Mouse (Mus musculus): Measurements from ENCODE around the gene Sstr3.
A peak's percentile ranks its signal among the peaks of the same experiment; 100 is the strongest.

Sstr3 gene

GRCm38 (mm10) chr15:78530141-78530540 lies 14.3 kb downstream of the Sstr3 start:
- no peak for DNase-seq

GRCm38 (mm10) chr15:78529428-78529990 lies 15.0 kb downstream of the Sstr3 start:
- peak; percentile 69 for DNase-seq

GRCm38 (mm10) chr15:78528726-78529411 lies 15.6 kb downstream of the Sstr3 start:
- DNase-seq: no peak

- DNase-seq: peak; percentile 37
These were observed 16.5 kb downstream of the Sstr3 start for GRCm38 (mm10) chr15:78527973-78528372.

GRCm38 (mm10) chr15:78524163-78524562 lies 20.3 kb downstream of the Sstr3 start:
- no peak for DNase-seq

GRCm38 (mm10) chr15:78521892-78522291 lies 22.6 kb downstream of the Sstr3 start:
- no peak for DNase-seq

GRCm38 (mm10) chr15:78521331-78521730 lies 23.2 kb downstream of the Sstr3 start:
- no peak for DNase-seq

GRCm38 (mm10) chr15:78520112-78520715 lies 24.3 kb downstream of the Sstr3 start:
- DNase-seq: peak; percentile 32

- no peak for DNase-seq
These were observed 26.3 kb downstream of the Sstr3 start for GRCm38 (mm10) chr15:78518221-78518620.

- DNase-seq: no peak
These were observed 28.7 kb downstream of the Sstr3 start for GRCm38 (mm10) chr15:78515759-78516158.

- DNase-seq: peak; percentile 86
These were observed 29.9 kb downstream of the Sstr3 start for GRCm38 (mm10) chr15:78514393-78515146.

GRCm38 (mm10) chr15:78513019-78513418 lies 31.5 kb downstream of the Sstr3 start:
- no peak for DNase-seq

GRCm38 (mm10) chr15:78511951-78512350 lies 32.5 kb downstream of the Sstr3 start:
- no peak for DNase-seq

GRCm38 (mm10) chr15:78510736-78511135 lies 33.7 kb downstream of the Sstr3 start:
- no peak for DNase-seq

GRCm38 (mm10) chr15:78510121-78510576 lies 34.3 kb downstream of the Sstr3 start:
- no peak for DNase-seq

- DNase-seq: no peak
These were observed 35.1 kb downstream of the Sstr3 start for GRCm38 (mm10) chr15:78509297-78509899.

- no peak for DNase-seq
These were observed 36.0 kb downstream of the Sstr3 start for GRCm38 (mm10) chr15:78508443-78508842.

GRCm38 (mm10) chr15:78505541-78505940 lies 38.9 kb downstream of the Sstr3 start:
- DNase-seq: no peak

GRCm38 (mm10) chr15:78504816-78505215 lies 39.7 kb downstream of the Sstr3 start:
- no peak for DNase-seq

GRCm38 (mm10) chr15:78504013-78504412 lies 40.5 kb downstream of the Sstr3 start:
- DNase-seq: no peak

GRCm38 (mm10) chr15:78502437-78503132 lies 41.9 kb downstream of the Sstr3 start:
- no peak for DNase-seq

GRCm38 (mm10) chr15:78494968-78495406 lies 49.5 kb downstream of the Sstr3 start, which contains the start of gene Il2rb:
Gene Il2rb (minus strand): TSS chr15:78495271.
- no peak for DNase-seq
